Mouse (Mus musculus) cortical plate, adult 2 months (tissue): ENCODE measurements around the gene Lpar3.

Experiments
- CTCF ChIP-seq: fragments of 200-500 bp; IDR thresholded peaks from 2 replicates; pipeline ENCODE4 v1.5.1; 2011; ENCODE audit warnings: mild to moderate bottlenecking, control low read depth, low read length; ENCODE audit not compliant: insufficient read depth; ENCODE audit errors: extremely low read depth
- POLR2A ChIP-seq: fragments of 200-500 bp; IDR thresholded peaks from 2 replicates; pipeline ENCODE4 v1.6.1; 2011; ENCODE audit warnings: mild to moderate bottlenecking, low read length, control low read depth; ENCODE audit not compliant: insufficient read depth; ENCODE audit errors: extremely low read depth

- no peak for TF ChIP-seq CTCF
- no peak for TF ChIP-seq POLR2A
Observed at GRCm38 (mm10) chr3:146196780-146197743, 23.7 kb upstream of the Lpar3 start.
